10 mouse cellular contexts compared by ENCODE assay signal in genomic region chr8:121152394-121152793, GRCm38 (mm10). TPM values are rescaled to one million over a fixed set of nuclear protein-coding genes. Genes with fewer than 3 reads are reported as not detected.
A peak's percentile ranks its signal among the peaks of the same experiment; 100 is the strongest.
DNase-seq lines count a peak whose midpoint lies in the region; ATAC-seq lines count a peak whose summit lies in the region.
"Had no signal": no experiment of that assay in that cellular context is flagged by ENCODE, and none has a peak within 500 bp of the region (broad histone marks: within the 10 kb centered on the region; RNA-seq: fewer than 3 reads in every experiment).

No protein-coding gene starts in this region.

- no peak overlapping the region for H3K4me2 ChIP-seq in stomach, embryonic 16.5 days (ENCODE audit: low read depth, low read length)
- H3K4me2 ChIP-seq: intestine, embryonic 15.5 days had no signal

- 40% methylated on average over 12 of the region's 12 CpGs for WGBS in stomach, embryonic 16.5 days

- peak; percentile 33 to 51 for DNase-seq in kidney, postnatal 4 days
- no peak for DNase-seq in kidney, adult 8-10 months
- DNase-seq in heart, adult 9 months (ENCODE audit: low spot score in 2 of 2) = peak; percentile 74 to 77
- DNase-seq in heart, postnatal 36 days = peak; percentile 57 to 67
- no peak for DNase-seq in thymus, postnatal 14 days
- DNase-seq: liver; retina, postnatal 1 day had no signal

- no peaks in the 10 kb centered on the region for H3K36me3 ChIP-seq in stomach, embryonic 16.5 days (ENCODE audit: control insufficient read depth, insufficient read depth, low read length)
- H3K36me3 ChIP-seq: intestine, embryonic 15.5 days had no signal

- intact Hi-C loops in heart, postnatal 36 days (cut with DNase I) = no loop called here

- peak; percentile 48 for ATAC-seq in stomach, embryonic 16.5 days (ENCODE audit: insufficient read depth, low FRiP score)
- no peak for ATAC-seq in megakaryocyte progenitor cell, adult 5-6 weeks (replicated peaks; ENCODE audit: poor library complexity)
- ATAC-seq: intestine, embryonic 15.5 days had no signal

- H3K4me3 ChIP-seq in stomach, embryonic 16.5 days (replicated peaks; ENCODE audit: low read length) = no peak overlapping the region
- H3K4me3 ChIP-seq: intestine, embryonic 15.5 days had no signal

- H3K4me1 ChIP-seq in stomach, embryonic 16.5 days (ENCODE audit: control insufficient read depth, insufficient read depth, low read length) = 0 out of 2 replicates have a peak, but pooled peaks cover 3% of the 10 kb centered on the region

- no peak overlapping the region for H3K9ac ChIP-seq in stomach, embryonic 16.5 days (ENCODE audit: low read length)
- H3K9ac ChIP-seq: intestine, embryonic 15.5 days had no signal

- no peaks in the 10 kb centered on the region for H3K27me3 ChIP-seq in stomach, embryonic 16.5 days (ENCODE audit: control insufficient read depth, insufficient read depth, low read length)

- H3K27ac ChIP-seq in stomach, embryonic 16.5 days (ENCODE audit: low read length) = no peak overlapping the region
- H3K27ac ChIP-seq: intestine, embryonic 15.5 days had no signal

- no peaks in the 10 kb centered on the region for H3K9me3 ChIP-seq in stomach, embryonic 16.5 days (replicated peaks; ENCODE audit: control insufficient read depth, low read length)
- H3K9me3 ChIP-seq: intestine, embryonic 15.5 days had no signal

RNA-seq across cellular contexts. Expression of gene Foxl1, which starts 24.7 kb away (rescaled TPM):
- under 1 TPM in 1 of 2 experiments, not detected in 1; 0.14 TPM for total RNA-seq in heart, postnatal 36 days (2021)
- 3.4 and 4.0 TPM in 2 replicates for polyA plus RNA-seq in stomach, embryonic 16.5 days (2015; fragmentation: Nextera tagmentation; extraction: Ambion mirVana)
- not detected in 2 replicates for total RNA-seq in megakaryocyte progenitor cell, adult 5-6 weeks (2015)
- not detected in 2 replicates for total RNA-seq in megakaryocyte progenitor cell, adult 5-6 weeks (2017)

RNA-seq across cellular contexts. Expression of gene Foxc2, which starts 36.4 kb away (rescaled TPM):
- total RNA-seq in heart, postnatal 36 days (2021) = 1 to 10 TPM; 1.9 to 2.4 TPM
- polyA plus RNA-seq in stomach, embryonic 16.5 days (2015; fragmentation: Nextera tagmentation; extraction: Ambion mirVana) = 0.12 and 0.14 TPM in 2 replicates
- total RNA-seq in megakaryocyte progenitor cell, adult 5-6 weeks (2015) = not detected in 2 replicates
- total RNA-seq in megakaryocyte progenitor cell, adult 5-6 weeks (2017) = not detected in 2 replicates

RNA-seq across cellular contexts. Expression of gene Mthfsd, which starts 44.2 kb away (rescaled TPM):
- total RNA-seq in heart, postnatal 36 days (2021) = 10 to 100 TPM; 11.0 to 12.2 TPM
- 51.1 and 57.5 TPM in 2 replicates for polyA plus RNA-seq in stomach, embryonic 16.5 days (2015; fragmentation: Nextera tagmentation; extraction: Ambion mirVana)
- total RNA-seq in megakaryocyte progenitor cell, adult 5-6 weeks (2015) = 13.9 and 17.4 TPM in 2 replicates
- 20.9 and 21.8 TPM in 2 replicates for total RNA-seq in megakaryocyte progenitor cell, adult 5-6 weeks (2017)

Comparison
In these comparisons a context has a peak if more than half of its experiments do, and no peak if none do; other contexts are left out.
1. DNase-seq: peak in kidney, postnatal 4 days (2 of 2), heart, adult 9 months (2 of 2) and heart, postnatal 36 days (2 of 2); none in kidney, adult 8-10 months (0 of 2) and thymus, postnatal 14 days (single experiment).